Mouse (Mus musculus) liver, embryonic 14.5 days (tissue): ENCODE data around the gene Elac2. TPM values are rescaled to one million over a fixed set of nuclear protein-coding genes. Genes with fewer than 3 reads are reported as not detected.

Experiments used
- ATAC-seq: fragments of 200-750 bp; cut with Nextera tagmentation; 2 replicates; pipeline ENCODE4 v1.8.0; 2017; ENCODE audit warnings: moderate number of reproducible peaks, mild to moderate bottlenecking, moderate library complexity; ENCODE audit not compliant: insufficient read depth
- DNase-seq, 3 experiments: peaks; one replicate each; pipeline ENCODE4 v3.0.0-alpha.2; 2012 to 2013; ENCODE audit warnings: low read depth in 3 of 3, low spot score in 3 of 3
- H3K27ac ChIP-seq: fragments of 300-500 bp; sonication (generic); 2 replicates; pipeline ENCODE4 v1.5.1; 2014; ENCODE audit warnings: moderate library complexity, mild to moderate bottlenecking, control low read depth, inconsistent platforms
- H3K27me3 ChIP-seq: fragments of 300-500 bp; sonication (generic); 2 replicates; pipeline ENCODE4 v1.6.1; 2014; ENCODE audit warnings: mild to moderate bottlenecking, low read length, moderate library complexity; ENCODE audit not compliant: control insufficient read depth, insufficient read depth
- H3K36me3 ChIP-seq: fragments of 300-500 bp; sonication (generic); replicated peaks from 2 replicates; pipeline ENCODE4 v1.6.1; 2014; ENCODE audit warnings: low read depth; ENCODE audit not compliant: control insufficient read depth, insufficient read depth
- H3K4me1 ChIP-seq, 2 experiments: fragments of 200-500 bp in 1 of 2; fragments of 300-500 bp in 1 of 2; sonication (generic) in 1 of 2; replicated peaks; 2 replicates each; pipeline ENCODE4 v1.6.1; 2012 to 2014; ENCODE audit warnings: antibody characterized with exemption in 1 of 2, inconsistent platforms in 1 of 2, low read length in 1 of 2; ENCODE audit not compliant: control insufficient read depth in 2 of 2, insufficient read depth in 2 of 2
- H3K4me2 ChIP-seq: fragments of 300-500 bp; sonication (generic); 2 replicates; pipeline ENCODE4 v1.6.1; 2014; ENCODE audit warnings: low read depth, mild to moderate bottlenecking, control low read depth, moderate library complexity
- H3K4me3 ChIP-seq, 2 experiments: fragments of 200-500 bp in 1 of 2; fragments of 300-500 bp in 1 of 2; sonication (generic) in 1 of 2; 2 replicates each; pipeline ENCODE4 v1.5.1; 2012 to 2014; ENCODE audit warnings: low read depth in 2 of 2, low read length in 2 of 2, mild to moderate bottlenecking in 2 of 2, control low read depth in 1 of 2, inconsistent platforms in 1 of 2, moderate library complexity in 1 of 2; ENCODE audit not compliant: insufficient read depth in 1 of 2
- H3K9ac ChIP-seq: fragments of 300-500 bp; sonication (generic); replicated peaks from 2 replicates; pipeline ENCODE4 v1.6.1; 2014; ENCODE audit warnings: mild to moderate bottlenecking, control low read depth, moderate library complexity
- H3K9me3 ChIP-seq: fragments of 300-500 bp; sonication (generic); 2 replicates; pipeline ENCODE4 v1.6.1; 2016; ENCODE audit warnings: low read length, mixed read lengths; ENCODE audit not compliant: control insufficient read depth
- CTCF ChIP-seq: IDR thresholded peaks from 2 replicates; pipeline ENCODE4 v1.5.1; 2016; ENCODE audit warnings: antibody characterized with exemption, low read depth, control low read depth
- EP300 ChIP-seq: IDR thresholded peaks from 2 replicates; pipeline ENCODE4 v1.6.1; 2016; ENCODE audit warnings: antibody characterized with exemption, low read depth
- WGBS: fragments of 180-500 bp; shearing (Covaris S2); extraction: QIAGEN DNeasy Blood & Tissue Kit; methylation state at CpG from one replicate; pipeline ENCODE4 v1.1.7; 2014; ENCODE audit not compliant: insufficient replicate concordance; 5-methylcytosine and 5-hydroxymethylcytosine counted together
- polyA plus RNA-seq, 2 experiments: library from polyadenylated mRNA; depleted of rRNA in 1 of 2; stranded (reverse) in 1 of 2; unstranded in 1 of 2; fragments of >200 nt; fragmentation: Nextera tagmentation in 1 of 2; extraction: Ambion mirVana in 1 of 2; gene quantifications; 2 replicates each; pipeline versions ENCODE4 v1.2.1 to v1.2.3; 2012 to 2014

Gene Elac2
- polyA plus RNA-seq (2012; rRNA removed) (8.5 and 12.1 TPM in 2 replicates), polyA plus RNA-seq (2014; fragmentation: Nextera tagmentation; extraction: Ambion mirVana) (13.0 and 14.5 TPM in 2 replicates)

GRCm38 (mm10) chr11:64978720-64979488, at the start of gene Elac2:
Gene Elac2, plus strand, starts transcription at chr11:64979038.
- no peak for TF ChIP-seq EP300
- no peak for TF ChIP-seq CTCF
- H3K36me3 ChIP-seq, result peaks cover 7% of the 10 kb centered on the region
- peak within 1 kb of the TSS; percentile 80 for H3K9ac ChIP-seq
- peak within 1 kb of the TSS; percentile 41; the same call in 1 of the 2 replicates for H3K27ac ChIP-seq
- under 1% methylated on average over 65 of the region's 65 CpGs for WGBS
- ATAC-seq, result peak; percentile 99
- peak within 1 kb of the TSS; percentile 79 to 93 for H3K4me3 ChIP-seq
- peaks cover 10 to 14% of the 10 kb centered on the region in 2 experiments for H3K4me1 ChIP-seq
- no peaks in the 10 kb centered on the region for H3K27me3 ChIP-seq
- peak; percentile 97 for DNase-seq
- no peaks in the 10 kb centered on the region for H3K9me3 ChIP-seq
- H3K4me2 ChIP-seq, result peak within 1 kb of the TSS; percentile 86

DNA sequence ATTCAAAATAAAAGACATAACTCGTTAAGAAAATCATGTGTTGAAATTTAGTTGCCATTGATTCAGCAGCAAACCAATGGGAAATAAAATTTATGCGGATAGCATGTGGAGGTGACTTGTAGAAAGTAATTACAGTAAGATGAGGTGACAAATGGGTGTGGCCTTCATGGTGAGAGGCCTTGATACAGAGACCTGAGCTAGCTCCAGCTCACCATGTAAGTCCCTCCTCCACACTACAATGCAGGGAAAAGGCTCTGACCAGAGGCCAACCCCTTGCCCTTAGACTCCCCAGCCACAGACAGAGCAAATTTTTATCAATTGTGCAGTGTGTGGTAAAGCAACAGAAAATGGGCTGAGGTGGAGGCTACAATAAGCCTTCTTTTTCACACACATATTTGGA, 49.7 kb upstream of the Elac2 start:
- peaks cover 36 to 43% of the 10 kb centered on the region in 2 experiments for H3K4me1 ChIP-seq
- H3K9ac ChIP-seq, result 0 out of 2 replicates have a peak overlapping the region, but pooled peaks have one; percentile 27

DNA sequence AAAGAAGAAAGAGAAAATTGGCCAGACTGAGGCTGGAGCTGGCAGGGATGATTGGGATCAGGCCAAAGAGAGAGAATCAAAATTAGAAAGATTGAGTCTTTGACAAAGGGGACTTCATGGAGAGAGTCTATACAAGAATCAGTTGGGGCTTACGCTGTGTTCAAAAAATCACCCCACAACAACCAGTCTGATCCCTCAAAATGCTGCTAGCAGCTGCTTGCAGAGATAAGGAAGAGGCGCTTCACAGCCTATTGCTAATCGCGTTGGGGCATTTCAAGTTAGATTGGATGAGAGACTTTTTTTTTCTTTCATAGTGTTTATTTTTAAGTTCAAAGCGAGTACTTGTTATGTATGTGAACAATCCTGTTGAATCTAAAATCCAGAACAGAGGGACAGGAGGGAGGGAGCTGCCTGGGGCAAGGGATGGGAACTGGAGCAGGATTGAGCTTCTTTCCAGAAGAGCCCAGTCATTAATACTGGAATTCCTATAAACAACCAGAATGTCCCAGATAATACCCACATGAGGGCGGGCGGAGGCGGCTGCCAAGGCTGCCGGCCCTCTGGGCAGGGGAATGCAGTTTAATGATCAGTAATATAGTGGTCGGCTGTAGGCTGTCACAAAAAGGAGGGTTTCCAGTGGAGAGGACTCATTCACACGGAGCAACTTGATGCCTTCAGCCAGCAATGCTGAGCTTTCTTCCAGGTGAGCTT, 47.6 kb upstream of the Elac2 start:
- H3K4me1 ChIP-seq, result peaks cover 27 to 30% of the 10 kb centered on the region in 2 experiments
- DNase-seq (peak; percentile 68 to 78 (median 77)), ATAC-seq (peak; percentile 97)
- no peaks in the 10 kb centered on the region for H3K36me3 ChIP-seq
- TF ChIP-seq CTCF (no peak), EP300 (peak; percentile 93)
- H3K9ac ChIP-seq, result peak overlapping the region; percentile 53
- H3K4me2 ChIP-seq, result peak overlapping the region; percentile 62
- no peaks in the 10 kb centered on the region for H3K9me3 ChIP-seq
- H3K27ac ChIP-seq, result peak overlapping the region; percentile 93
- H3K4me3 ChIP-seq, result peak overlapping the region; percentile 43 to 56
- 26% methylated on average over 11 of the region's 11 CpGs for whole genome bisulfite sequencing
- no peaks in the 10 kb centered on the region for H3K27me3 ChIP-seq

More for the DNA sequence above, 49.7 kb upstream of the Elac2 start:
- no peaks in the 10 kb centered on the region for H3K36me3 ChIP-seq
- H3K9me3 ChIP-seq, result no peaks in the 10 kb centered on the region
- TF ChIP-seq EP300 (no peak), CTCF (no peak)
- DNase-seq (peak in 2 of 3 experiments; percentile 18 to 23), ATAC-seq (peak; percentile 34)
- peak overlapping the region; percentile 29 for H3K4me2 ChIP-seq
- H3K27ac ChIP-seq, result peak overlapping the region; percentile 13; the same call in 1 of the 2 replicates
- H3K27me3 ChIP-seq, result no peaks in the 10 kb centered on the region; the same call in 1 of the 2 replicates
- WGBS, result 62% methylated on average over 2 of the region's 2 CpGs
- no peak overlapping the region for H3K4me3 ChIP-seq

DNA sequence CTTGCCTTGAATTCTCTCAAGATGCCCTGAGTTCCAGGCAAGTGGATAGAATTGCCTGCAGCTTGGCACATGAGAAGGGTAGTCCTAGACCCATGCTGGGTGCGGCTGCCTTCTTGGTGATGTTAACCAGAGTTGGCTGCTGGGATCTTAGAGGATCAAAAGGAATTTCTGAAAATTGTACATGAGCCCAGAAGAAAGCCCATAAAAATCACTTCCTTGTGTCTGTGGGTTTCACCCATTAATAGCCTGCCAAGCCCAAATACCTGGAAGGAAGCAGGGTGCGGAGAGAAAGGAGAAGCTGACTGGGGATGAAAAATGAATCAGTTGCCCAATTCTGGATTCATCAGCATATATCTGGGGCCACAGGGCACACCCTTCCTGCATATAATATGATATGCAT, 41.6 kb upstream of the Elac2 start:
- H3K36me3 ChIP-seq, result no peaks in the 10 kb centered on the region
- peaks cover 2 to 3% of the 10 kb centered on the region in 2 experiments for H3K4me1 ChIP-seq
- no peak for DNase-seq
- TF ChIP-seq EP300, result no peak
- no peak for ATAC-seq
- H3K4me3 ChIP-seq, result no peak overlapping the region
- no peaks in the 10 kb centered on the region for H3K27me3 ChIP-seq
- 69% methylated on average over 2 of the region's 2 CpGs for WGBS
- no peaks in the 10 kb centered on the region for H3K9me3 ChIP-seq
- H3K4me2 ChIP-seq, result no peak overlapping the region
- H3K27ac ChIP-seq, result no peak overlapping the region
- H3K9ac ChIP-seq, result no peak overlapping the region

GRCm38 (mm10) chr11:64941193-64941592, 37.6 kb upstream of the Elac2 start:
- H3K4me1 ChIP-seq, result no peaks in the 10 kb centered on the region
- H3K4me2 ChIP-seq, result no peak overlapping the region
- no peak for TF ChIP-seq CTCF
- TF ChIP-seq EP300, result no peak
- H3K36me3 ChIP-seq, result no peaks in the 10 kb centered on the region
- ATAC-seq (no peak), DNase-seq (no peak)
- 56% methylated on average over 2 of the region's 2 CpGs for WGBS
- no peak overlapping the region for H3K4me3 ChIP-seq
- no peak overlapping the region for H3K27ac ChIP-seq
- no peak overlapping the region for H3K9ac ChIP-seq
- no peaks in the 10 kb centered on the region for H3K9me3 ChIP-seq
- H3K27me3 ChIP-seq, result no peaks in the 10 kb centered on the region
